Mouse (Mus musculus): ENCODE results near the gene Rnf141.

The Rnf141 gene

GRCm38 (mm10) chr7:110792201-110792600, 52.1 kb downstream of the Rnf141 start:
- DNase-seq = no peak

- no peak for DNase-seq
These were observed 53.4 kb downstream of the Rnf141 start for GRCm38 (mm10) chr7:110790878-110791277.

- no peak for DNase-seq
These were observed 56.9 kb downstream of the Rnf141 start for GRCm38 (mm10) chr7:110787310-110787709.

- DNase-seq = no peak
These were observed 58.5 kb downstream of the Rnf141 start for GRCm38 (mm10) chr7:110785741-110786146.

GRCm38 (mm10) chr7:110784965-110785364, 59.3 kb downstream of the Rnf141 start:
- no peak for DNase-seq

- no peak for DNase-seq
These were observed 61.3 kb downstream of the Rnf141 start for GRCm38 (mm10) chr7:110782845-110783478.

GRCm38 (mm10) chr7:110782135-110782534, 62.1 kb downstream of the Rnf141 start:
- DNase-seq = no peak

- DNase-seq = no peak
These were observed 63.0 kb downstream of the Rnf141 start for GRCm38 (mm10) chr7:110781231-110781711.

- no peak for DNase-seq
These were observed 63.7 kb downstream of the Rnf141 start for GRCm38 (mm10) chr7:110780520-110780919.

- DNase-seq = no peak
These were observed 64.6 kb downstream of the Rnf141 start for GRCm38 (mm10) chr7:110779605-110780111.

- DNase-seq = no peak
These were observed 65.3 kb downstream of the Rnf141 start for GRCm38 (mm10) chr7:110778933-110779332.

GRCm38 (mm10) chr7:110777146-110778001, 66.9 kb downstream of the Rnf141 start:
- DNase-seq = no peak

- no peak for DNase-seq
These were observed 69.6 kb downstream of the Rnf141 start for GRCm38 (mm10) chr7:110774674-110775073.

GRCm38 (mm10) chr7:110774077-110774476, 70.2 kb downstream of the Rnf141 start:
- no peak for DNase-seq

- no peak for DNase-seq
These were observed 70.9 kb downstream of the Rnf141 start for GRCm38 (mm10) chr7:110773204-110774002.

- DNase-seq = no peak
These were observed 71.9 kb downstream of the Rnf141 start for GRCm38 (mm10) chr7:110772343-110772742.

GRCm38 (mm10) chr7:110770949-110771348, 73.3 kb downstream of the Rnf141 start:
- no peak for DNase-seq

- peak; percentile 55 for DNase-seq
These were observed 75.2 kb downstream of the Rnf141 start for GRCm38 (mm10) chr7:110769094-110769493.

GRCm38 (mm10) chr7:110768451-110769064, 75.7 kb downstream of the Rnf141 start:
- DNase-seq = peak; percentile 62

- DNase-seq = no peak
These were observed 76.3 kb downstream of the Rnf141 start, which contains the start of gene Ampd3 for GRCm38 (mm10) chr7:110768001-110768400. Gene Ampd3, plus strand, starts transcription at chr7:110768206.

GRCm38 (mm10) chr7:110762605-110763180, 81.6 kb downstream of the Rnf141 start:
- no peak for DNase-seq

- no peak for DNase-seq
These were observed 87.8 kb downstream of the Rnf141 start for GRCm38 (mm10) chr7:110756440-110756839.

Data from thymus, postnatal 25 days (tissue).